Mouse (Mus musculus) cerebellum, postnatal 10 days (tissue): ENCODE results near the gene Dpp10.

ENCODE experiments used
- DNase-seq, 2 experiments: peaks; one replicate each; pipeline ENCODE4 v3.0.0; 2021; ENCODE audit warnings: mixed read lengths in 2 of 2

The Dpp10 gene

GRCm38 (mm10) chr1:123902628-123903027 is 142.7 kb downstream of the Dpp10 start:
- DNase-seq = peak in 1 of 2 experiments; percentile 4

GRCm38 (mm10) chr1:123901218-123901617 is 144.1 kb downstream of the Dpp10 start:
- no peak for DNase-seq

GRCm38 (mm10) chr1:123887243-123887642 is 158.1 kb downstream of the Dpp10 start:
- DNase-seq = no peak

GRCm38 (mm10) chr1:123846881-123847280 is 198.5 kb downstream of the Dpp10 start:
- DNase-seq = no peak

- DNase-seq = no peak
These were observed 244.2 kb downstream of the Dpp10 start for GRCm38 (mm10) chr1:123801206-123801605.

- DNase-seq = no peak
These were observed 279.8 kb downstream of the Dpp10 start for GRCm38 (mm10) chr1:123765511-123765910.

- no peak for DNase-seq
These were observed 283.1 kb downstream of the Dpp10 start for GRCm38 (mm10) chr1:123762272-123762671.

GRCm38 (mm10) chr1:123756055-123756454 is 289.3 kb downstream of the Dpp10 start:
- DNase-seq = no peak

GRCm38 (mm10) chr1:123707292-123707691 is 338.1 kb downstream of the Dpp10 start:
- peak; percentile 42 to 61 for DNase-seq

- peak; percentile 4 to 6 for DNase-seq
These were observed 386.9 kb downstream of the Dpp10 start for GRCm38 (mm10) chr1:123658409-123658808.

- DNase-seq = peak; percentile 29 to 32
These were observed 388.8 kb downstream of the Dpp10 start for GRCm38 (mm10) chr1:123656607-123657006.

GRCm38 (mm10) chr1:123637897-123638296 is 407.5 kb downstream of the Dpp10 start:
- DNase-seq = no peak

- no peak for DNase-seq
These were observed 417.1 kb downstream of the Dpp10 start for GRCm38 (mm10) chr1:123628268-123628667.

- DNase-seq = no peak
These were observed 460.5 kb downstream of the Dpp10 start for GRCm38 (mm10) chr1:123584857-123585256.

GRCm38 (mm10) chr1:123580112-123580511 is 465.2 kb downstream of the Dpp10 start:
- no peak for DNase-seq

GRCm38 (mm10) chr1:123573713-123574112 is 471.6 kb downstream of the Dpp10 start:
- no peak for DNase-seq

- DNase-seq = no peak
These were observed 502.9 kb downstream of the Dpp10 start for GRCm38 (mm10) chr1:123542496-123542895.

- no peak for DNase-seq
These were observed 577.6 kb downstream of the Dpp10 start for GRCm38 (mm10) chr1:123467729-123468128.

- DNase-seq = peak; percentile 26 to 31
These were observed 631.2 kb downstream of the Dpp10 start for GRCm38 (mm10) chr1:123414163-123414562.

- DNase-seq = no peak
These were observed 694.1 kb downstream of the Dpp10 start for GRCm38 (mm10) chr1:123351300-123351699.

GRCm38 (mm10) chr1:123337877-123338276 is 707.5 kb downstream of the Dpp10 start:
- no peak for DNase-seq

GRCm38 (mm10) chr1:123316886-123317285 is 728.5 kb downstream of the Dpp10 start:
- no peak for DNase-seq
